Mouse (Mus musculus): ENCODE measurements at regions not wholly inside any gene's neighbourhood (a gene's known extent, or its start where the extent isn't known, plus 50 kb on each side); places are given as distances from the start of the nearest gene placed in this dataset.
"Not testable (repeated sequence)": the region's sequence is repeated elsewhere in the genome, so short reads cannot be mapped to it uniquely, and the experiment has no call there.

DNA sequence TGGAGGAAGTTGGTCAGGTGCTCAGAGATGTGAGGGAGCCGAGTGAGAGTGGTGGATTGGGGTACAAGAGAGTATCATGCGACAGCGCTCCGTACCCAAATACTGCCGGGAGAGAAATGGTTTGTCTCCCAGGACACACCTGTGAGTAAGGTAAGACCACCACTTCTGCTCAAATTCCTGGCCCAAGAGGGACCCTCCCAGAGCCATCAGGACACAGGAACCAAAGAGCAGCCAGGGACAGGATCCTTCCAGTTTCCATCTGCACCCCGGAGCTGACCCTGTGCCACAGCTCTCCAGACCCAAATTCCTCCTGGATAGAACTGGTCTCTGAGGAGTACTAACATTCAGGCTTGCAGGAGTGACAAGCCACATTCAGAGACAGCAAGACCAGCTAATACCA lies 185.2 kb upstream of the Peli2 start:
- no peak for DNase-seq

GRCm38 (mm10) chr14:47937081-47937651 lies 183.5 kb upstream of the Peli2 start:
- peak in 1 of 2 experiments; percentile 17 for DNase-seq

GRCm38 (mm10) chr14:47939781-47940590 lies 180.6 kb upstream of the Peli2 start:
- no peak for DNase-seq

DNA sequence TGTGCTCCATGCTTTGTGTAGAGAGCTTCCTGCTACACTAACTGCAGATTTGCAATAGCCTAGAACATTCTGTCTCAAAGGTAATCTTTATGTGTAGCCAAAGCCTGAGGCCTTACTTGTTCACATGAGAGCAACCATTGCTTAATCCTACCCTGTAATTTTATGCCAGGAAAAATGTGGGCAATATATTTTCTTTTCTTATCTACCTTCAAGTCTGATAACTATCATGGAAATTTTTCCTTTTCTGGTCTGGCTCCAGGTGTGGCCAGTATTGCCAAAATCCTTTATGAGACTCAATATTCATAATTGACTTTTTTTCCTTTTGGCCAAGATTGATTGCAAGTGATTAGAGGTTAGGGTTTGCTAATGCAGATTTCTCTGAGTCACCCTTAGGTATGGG lies 178.0 kb upstream of the Peli2 start:
- no peak for DNase-seq

GRCm38 (mm10) chr14:47944595-47944994 lies 176.0 kb upstream of the Peli2 start:
- DNase-seq, result no peak

- no peak for DNase-seq
Measured at GRCm38 (mm10) chr14:47951041-47951440, 169.6 kb upstream of the Peli2 start.

GRCm38 (mm10) chr14:47958171-47958570 lies 162.5 kb upstream of the Peli2 start:
- no peak for DNase-seq

- DNase-seq, result no peak
Measured at GRCm38 (mm10) chr14:47959366-47960280, 161.0 kb upstream of the Peli2 start.

GRCm38 (mm10) chr14:47964806-47965205 lies 155.8 kb upstream of the Peli2 start:
- not testable (repeated sequence) for DNase-seq

DNA sequence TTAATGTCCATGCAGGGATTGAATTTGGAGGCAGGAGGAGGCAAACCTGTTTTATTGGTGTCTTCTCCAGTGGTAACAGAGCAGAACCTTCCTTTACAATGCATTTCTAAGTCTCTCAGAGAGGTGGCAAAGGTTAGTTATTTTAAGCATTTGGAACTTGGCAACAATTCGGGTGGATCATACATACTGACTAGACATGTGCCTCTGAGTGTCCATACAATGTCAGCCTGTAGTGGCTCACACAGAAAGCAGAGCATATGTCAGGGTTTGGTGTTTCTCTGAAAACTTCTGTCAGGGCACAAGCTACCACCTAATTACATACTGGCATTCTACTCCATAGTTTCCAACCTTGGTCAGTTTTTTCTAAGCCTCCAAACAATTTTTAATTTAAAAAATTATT lies 150.8 kb upstream of the Peli2 start:
- DNase-seq, result no peak

DNA sequence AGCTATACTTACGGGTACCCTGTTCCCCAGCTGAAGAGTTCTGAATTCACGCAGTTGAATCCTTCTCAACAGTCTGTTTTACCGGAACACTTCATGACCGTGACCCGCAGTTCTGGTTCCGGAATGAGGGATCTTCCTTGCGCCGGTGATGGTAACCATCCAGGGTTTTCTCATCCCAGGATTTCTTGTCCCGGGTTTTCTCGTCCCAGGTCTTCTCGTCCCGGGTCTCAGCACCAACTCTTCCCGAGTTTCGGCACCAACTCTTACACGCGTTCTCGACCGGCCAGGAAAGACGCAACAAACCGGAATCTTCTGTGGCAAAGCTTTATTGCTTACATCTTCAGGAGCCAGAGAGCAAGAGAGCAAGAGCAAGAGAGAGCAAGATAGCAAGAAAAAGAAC lies 147.5 kb upstream of the Peli2 start:
- not testable (repeated sequence) for DNase-seq

DNA sequence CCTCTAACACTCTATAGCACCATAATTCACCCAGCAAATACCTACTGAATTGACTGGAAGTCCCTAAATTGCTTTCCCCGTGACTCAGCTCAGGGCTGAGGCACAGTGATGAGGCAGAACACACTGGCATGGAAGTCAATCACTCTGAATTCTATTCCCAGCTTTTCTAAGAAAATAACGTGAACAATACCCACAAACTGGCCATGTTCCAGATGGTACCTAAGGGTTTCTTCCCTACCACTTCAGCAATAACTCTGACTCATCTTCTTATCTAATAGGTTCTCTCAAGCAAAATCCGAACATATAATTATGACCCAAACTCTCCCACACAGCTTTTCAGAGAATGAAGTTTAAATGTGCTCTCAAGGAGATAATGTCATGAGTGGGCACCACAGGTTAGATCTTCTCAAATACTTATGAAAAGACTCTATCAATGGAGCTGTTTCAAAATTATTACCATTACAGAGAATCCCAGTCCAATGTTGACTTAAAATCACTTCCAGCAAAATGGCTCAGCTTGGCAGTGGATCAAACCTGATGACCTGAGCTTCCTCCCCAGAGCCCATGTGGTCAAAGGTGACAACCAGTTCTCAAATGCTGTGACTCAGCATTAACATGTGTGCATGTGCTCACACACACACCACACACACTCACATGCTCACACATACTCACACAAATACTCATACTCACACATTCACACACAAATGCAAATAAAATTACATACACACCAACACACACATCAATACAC lies 137.5 kb upstream of the Peli2 start:
- DNase-seq, result no peak

GRCm38 (mm10) chr14:47986483-47986882 lies 134.1 kb upstream of the Peli2 start:
- DNase-seq, result no peak

DNA sequence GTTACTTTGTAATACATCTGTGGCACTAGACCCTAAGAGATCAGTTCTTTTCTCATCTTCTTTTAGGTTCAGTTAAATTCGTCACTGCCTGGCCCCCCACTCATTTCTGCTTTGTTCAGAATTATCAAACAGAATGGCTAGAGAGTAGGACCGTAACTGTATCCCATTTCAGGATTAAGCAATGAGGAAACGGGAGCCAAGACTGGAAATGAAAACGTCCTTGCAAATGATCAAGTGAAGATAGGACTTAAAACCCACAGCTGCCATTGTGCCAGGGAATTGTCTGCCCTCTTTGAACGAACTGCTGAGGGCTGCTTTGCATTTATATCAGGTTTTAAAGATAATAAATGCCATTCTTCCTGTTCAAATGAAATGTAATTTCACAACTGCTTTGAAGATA lies 133.7 kb upstream of the Peli2 start:
- no peak for DNase-seq

- DNase-seq, result no peak
Measured at GRCm38 (mm10) chr14:47987392-47988075, 133.1 kb upstream of the Peli2 start.

- no peak for DNase-seq
Measured at GRCm38 (mm10) chr14:47988131-47988530, 132.5 kb upstream of the Peli2 start.

DNA sequence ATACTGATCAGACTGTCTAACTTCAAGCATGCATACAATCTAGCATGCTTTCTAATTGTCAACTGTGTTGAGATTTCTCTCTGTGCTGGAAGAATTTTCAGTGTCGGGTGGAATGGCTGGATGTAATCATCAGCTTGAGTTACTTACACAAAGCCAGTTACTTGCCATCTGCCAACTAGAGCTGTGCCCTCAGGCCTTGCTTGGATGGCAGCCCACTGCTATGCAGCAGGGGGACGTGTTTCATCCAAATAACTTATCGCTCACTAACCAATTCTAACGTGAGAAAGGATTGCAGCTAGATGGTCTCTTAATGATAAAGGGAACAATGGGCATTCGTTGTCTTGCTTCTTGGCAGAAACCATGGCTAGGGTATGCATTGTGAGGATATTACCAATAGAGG lies 131.3 kb upstream of the Peli2 start:
- no peak for DNase-seq

GRCm38 (mm10) chr14:47990716-47991115 lies 129.9 kb upstream of the Peli2 start:
- no peak for DNase-seq

DNA sequence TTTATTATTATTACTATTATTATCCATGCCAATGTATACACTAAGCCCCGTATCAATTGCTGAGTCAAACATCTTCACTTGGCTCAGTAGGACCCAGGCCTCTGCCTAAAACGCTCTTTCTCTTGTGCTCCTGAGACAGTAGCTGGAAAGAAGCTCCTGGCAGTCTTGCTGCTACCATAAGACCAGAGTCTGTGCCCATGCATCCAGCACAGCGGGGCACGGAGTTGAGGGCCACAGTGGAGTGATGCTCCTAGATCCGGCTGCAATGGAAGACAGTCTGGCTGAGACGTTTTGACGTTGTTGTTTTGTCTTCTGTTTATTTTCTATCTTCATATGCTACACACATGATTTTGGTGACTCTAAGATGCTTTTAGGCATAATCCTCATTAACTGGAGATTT lies 129.1 kb upstream of the Peli2 start:
- DNase-seq, result no peak

GRCm38 (mm10) chr14:47992091-47992490 lies 128.5 kb upstream of the Peli2 start:
- DNase-seq, result no peak

- DNase-seq, result no peak
Measured at GRCm38 (mm10) chr14:47992851-47993250, 127.8 kb upstream of the Peli2 start.

GRCm38 (mm10) chr14:47998936-47999335 lies 121.7 kb upstream of the Peli2 start:
- no peak for DNase-seq

Data from layer of hippocampus, postnatal 36 days (tissue).